Mouse (Mus musculus) 416B (cell line): ENCODE measurements around the gene Nipsnap2.
"Not testable (repeated sequence)": the region's sequence is repeated elsewhere in the genome, so short reads cannot be mapped to it uniquely, and the experiment has no call there.

Source experiments
- DNase-seq: peaks from one replicate; pipeline ENCODE4 v3.0.0; 2011; ENCODE audit warnings: low read depth

The Nipsnap2 gene

DNA sequence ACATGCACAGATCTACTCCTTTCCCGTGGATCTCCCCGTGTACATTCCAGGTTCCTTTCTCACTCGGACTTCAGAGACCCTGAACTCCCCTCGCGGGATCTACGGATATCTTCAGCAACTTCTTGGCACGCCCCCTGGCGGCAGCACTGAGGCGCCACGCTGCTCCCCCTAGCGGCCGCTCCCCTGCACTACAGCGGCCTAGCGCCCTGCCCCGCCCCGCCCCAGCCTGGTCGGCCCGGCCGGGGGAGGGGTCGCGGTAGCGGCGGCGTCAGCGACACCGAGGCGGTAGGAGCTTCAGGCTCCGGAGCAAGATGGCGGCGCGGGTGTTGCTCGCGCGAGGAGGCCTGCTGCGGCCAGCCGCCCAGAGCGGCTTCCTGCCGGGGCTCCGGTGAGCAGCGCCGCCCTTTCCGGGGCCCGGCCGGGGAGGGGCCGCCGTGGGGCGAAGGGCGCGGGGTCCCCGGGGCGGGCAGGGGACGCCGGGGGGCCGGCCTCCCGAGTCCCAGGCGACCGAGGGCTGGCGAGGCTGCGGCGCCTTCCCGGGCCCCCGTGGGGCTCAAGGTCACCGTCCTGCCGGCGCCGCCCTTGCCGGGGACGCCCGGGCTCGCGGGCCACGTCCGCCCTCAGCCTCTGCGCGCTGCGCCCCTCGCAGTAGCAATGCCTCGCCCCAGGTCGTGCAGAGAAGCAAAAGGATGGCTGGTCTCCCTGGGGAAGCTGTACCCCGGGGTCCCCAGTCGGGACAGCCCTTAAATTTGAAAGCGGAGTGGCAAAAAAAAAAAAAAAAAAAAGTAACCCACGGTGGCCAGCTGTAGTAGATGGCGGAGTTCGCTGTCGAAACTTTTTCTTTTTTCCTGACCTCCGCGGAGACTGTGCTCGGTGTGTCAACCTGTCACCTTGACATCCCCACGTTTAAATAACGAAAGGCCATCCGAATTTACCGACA lies at the start of gene Nipsnap2:
Nipsnap2 (plus strand) TSS at position 230 of the 940 bp plus-strand sequence.
- DNase-seq, result peak; percentile 88

DNA sequence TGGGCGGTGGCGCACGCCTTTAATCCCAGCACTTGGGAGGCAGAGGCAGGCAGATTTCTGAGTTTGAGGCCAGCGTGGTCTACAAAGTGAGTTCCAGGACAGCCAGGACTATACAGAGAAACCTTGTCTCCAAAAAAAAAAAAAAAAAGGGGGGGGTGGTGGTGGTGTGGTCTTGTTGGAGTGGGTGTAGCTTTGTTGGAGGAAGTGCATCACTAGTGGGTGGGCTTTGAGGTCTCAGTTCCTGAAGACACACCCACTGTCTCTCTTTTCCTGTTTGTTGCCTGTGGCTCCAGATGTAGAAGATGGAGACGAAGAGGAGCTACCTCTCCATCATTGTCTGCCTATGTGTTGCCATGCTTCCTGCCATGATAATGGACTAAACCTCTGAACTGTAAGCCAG lies 39.7 kb upstream of the Nipsnap2 start:
- not testable (repeated sequence) for DNase-seq

DNA sequence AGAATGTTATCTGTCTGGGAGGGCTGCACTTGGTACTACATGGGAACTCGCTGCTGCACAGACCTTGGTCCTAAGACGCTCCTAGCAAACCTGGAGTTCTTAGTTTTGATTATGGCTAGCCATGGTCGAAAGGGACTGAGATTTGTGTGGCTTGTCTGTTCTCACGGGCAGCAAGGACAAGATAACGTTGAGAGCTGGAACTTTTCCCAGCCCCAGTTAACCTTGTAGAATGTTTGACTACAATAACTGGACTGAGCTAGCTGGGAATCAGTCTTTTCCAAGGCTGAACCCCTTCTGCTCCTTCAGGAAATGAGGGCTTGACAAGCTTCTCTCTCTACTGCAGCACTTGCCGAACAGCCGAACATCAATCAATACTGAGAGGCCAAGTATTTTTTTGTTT lies 37.2 kb upstream of the Nipsnap2 start:
- DNase-seq, result no peak

DNA sequence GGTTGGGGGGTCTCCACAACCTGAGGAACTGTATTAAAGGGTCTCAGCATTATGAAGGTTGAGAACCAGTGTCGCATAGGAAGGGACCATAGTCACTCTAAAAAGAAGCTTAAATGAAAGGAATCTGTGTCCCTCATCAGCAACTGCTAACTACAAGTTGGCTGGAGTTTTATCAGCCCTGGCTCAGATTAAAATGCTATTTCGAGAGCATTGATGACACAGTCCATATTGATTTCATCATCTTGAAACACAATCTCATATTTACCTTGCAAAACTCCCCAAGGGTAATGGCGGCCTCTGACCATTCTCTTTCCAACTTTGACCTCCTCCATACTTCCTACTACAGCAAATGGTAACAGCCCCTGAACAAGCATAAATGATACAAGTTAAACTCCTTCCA lies 34.3 kb upstream of the Nipsnap2 start:
- no peak for DNase-seq

DNA sequence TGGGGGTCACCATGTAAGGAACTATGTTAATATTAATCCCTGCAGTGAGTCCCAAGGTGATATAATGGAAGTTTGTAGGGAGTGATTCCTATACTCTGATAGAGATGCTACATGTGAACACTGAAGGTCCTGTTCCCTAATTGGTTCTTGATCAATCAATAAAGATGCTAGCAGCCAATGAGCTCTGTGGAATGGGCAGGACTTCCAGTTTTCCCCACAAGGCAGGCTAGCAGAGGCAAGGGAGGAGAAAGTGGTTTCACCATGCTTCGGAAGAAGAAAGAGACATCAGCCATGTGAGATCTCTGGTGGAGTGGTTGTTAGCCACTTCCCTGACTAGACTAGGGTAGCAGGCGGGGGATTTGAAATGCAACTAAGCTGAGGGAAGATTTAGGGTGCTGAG lies 24.4 kb upstream of the Nipsnap2 start:
- no peak for DNase-seq

DNA sequence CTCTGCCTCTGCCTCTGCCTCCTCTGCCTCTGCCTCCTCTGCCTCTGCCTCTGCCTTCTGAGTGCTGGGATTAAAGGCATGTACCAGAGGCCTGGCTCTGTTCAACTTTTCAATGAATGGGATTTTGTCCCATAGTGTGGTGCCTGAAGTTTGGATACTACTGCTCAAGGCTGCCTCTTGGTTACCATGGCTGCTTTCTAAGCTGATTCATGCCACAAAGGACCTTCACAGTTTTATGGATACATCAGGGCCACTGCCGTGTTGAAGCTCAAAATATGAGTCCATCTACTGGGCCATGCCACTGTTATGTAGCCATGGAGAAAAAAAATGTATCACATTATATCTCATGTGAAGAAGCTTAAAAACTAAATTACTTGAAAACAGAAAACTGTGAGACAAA lies 23.2 kb upstream of the Nipsnap2 start:
- DNase-seq, result no peak

DNA sequence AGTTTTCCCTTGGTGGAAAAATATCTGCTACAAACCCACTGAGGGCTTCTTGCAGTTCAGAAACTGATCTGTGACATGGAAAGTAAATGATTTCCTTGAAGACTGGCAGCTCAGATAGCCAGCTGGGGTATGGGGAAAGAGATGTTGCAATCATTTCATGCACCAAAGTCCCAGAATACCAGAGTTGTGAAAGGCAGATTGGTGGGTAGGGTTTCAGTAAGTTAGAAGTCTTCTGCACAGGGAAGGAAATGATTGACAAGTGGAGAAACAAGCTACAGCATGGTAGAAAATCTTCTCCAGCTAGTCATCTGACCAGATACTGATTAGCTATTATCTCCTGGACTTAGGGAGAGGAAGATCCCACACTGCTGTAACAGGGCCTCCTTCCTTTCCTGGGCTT lies 21.5 kb upstream of the Nipsnap2 start:
- peak; percentile 87 for DNase-seq

DNA sequence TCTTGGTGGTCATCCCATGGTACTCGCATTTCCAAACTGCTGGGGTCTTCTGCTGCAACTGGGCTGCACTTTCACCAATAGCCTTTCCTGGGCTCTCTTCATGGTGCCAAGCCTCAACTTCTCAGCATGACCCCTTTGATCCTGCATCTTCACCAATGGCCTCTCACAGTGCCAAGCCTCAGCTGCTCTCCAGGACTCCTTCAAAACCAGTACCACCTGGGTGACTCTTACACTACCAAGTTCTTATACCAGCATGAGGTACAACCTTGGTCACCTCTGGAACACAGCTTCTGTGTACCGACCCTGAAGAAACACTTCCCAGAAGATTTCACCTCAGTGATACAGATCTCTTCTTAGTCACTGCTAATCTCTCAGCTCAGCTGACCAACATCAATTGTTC lies 16.5 kb upstream of the Nipsnap2 start, which contains the start of gene Sept14:
Sept14 (minus strand) TSS at position 101 of the 400 bp plus-strand sequence.
- no peak for DNase-seq

DNA sequence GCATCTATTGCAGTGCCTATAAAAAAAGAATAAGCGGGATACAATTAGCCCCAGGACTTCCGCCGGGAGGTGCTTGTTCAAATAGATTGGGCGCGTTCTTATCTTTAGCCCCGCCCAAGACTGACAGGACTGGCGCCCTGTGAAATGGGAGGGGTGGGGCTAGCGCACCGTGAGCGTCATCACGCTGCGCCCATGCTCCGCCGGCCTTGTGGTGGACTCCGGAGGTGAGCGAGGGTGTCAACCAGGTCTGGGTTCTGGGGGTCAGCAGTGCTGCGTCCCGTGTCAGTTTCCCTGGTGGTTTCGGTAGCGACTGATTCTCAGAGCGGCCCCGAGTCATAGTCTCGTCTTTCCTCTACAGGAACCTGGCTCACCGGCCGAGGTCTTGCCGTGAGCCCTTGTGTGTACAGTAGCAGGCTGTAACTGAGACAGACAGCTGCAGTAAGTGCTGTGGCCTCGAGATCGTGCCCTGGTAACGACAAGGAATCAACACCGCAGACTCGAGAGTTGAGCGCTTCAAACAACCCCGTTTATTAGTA lies 9.5 kb upstream of the Nipsnap2 start, which contains the start of gene Mrps17:
Mrps17 (plus strand) TSS at position 172 of the 536 bp plus-strand sequence.
- peak; percentile 97 for DNase-seq

DNA sequence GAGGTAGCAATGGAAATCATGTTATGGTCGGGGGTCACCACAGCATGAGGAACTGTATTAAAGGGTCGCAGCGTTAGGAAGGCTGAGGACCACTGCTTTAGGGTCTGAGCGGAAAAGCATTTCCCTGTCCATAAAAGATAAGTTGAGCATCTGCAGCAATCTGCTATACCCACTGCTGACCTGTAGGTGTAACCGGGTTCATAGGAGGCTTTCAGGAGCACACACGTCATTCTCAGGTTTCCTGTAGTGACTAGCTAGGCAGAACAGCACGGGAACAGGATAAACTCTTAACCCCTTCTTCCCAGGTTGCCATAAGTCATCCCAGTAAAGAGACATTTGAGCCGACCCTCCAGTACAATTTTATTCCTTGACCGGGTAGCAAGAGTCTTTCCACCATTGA lies 7.8 kb upstream of the Nipsnap2 start:
- peak; percentile 42 for DNase-seq

DNA sequence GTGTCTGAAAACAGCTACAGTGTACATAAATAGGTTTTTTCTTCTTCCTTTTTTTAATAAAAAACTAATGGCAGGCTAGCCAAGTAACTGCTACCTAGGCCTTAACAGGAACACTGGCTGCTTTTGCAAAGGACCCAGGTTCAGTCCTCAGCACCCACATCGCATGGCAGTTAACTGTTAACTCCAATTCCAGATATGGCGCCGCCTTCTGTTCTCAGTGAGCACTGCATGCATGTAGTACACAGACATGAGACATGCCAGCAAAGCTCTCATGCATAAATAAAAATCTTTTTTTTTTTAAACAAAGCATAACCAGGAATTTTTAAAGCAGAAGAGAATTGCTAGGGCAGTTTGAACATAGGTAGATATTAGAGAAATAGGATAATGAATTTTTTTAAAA lies 4.7 kb upstream of the Nipsnap2 start:
- no peak for DNase-seq

DNA sequence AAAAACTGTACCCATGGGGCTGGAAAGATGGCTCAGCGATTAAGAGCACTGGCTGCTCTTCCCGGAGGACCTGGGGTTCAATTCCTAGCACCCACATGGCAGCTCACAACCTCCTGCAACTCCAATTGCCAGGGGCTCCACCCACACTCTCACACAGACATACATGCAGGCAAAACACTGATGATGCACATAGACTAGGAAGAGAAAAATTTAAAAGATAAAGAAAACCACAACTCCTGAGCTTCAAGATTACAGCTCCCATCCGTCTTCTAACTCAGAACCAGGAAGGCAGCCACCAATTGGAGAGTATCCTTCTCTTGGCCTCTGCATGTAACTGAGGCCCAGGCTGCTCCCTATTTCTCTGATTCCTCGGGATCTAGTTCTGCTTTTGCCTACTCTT lies 595 bp upstream of the Nipsnap2 start:
- peak; percentile 70 for DNase-seq

DNA sequence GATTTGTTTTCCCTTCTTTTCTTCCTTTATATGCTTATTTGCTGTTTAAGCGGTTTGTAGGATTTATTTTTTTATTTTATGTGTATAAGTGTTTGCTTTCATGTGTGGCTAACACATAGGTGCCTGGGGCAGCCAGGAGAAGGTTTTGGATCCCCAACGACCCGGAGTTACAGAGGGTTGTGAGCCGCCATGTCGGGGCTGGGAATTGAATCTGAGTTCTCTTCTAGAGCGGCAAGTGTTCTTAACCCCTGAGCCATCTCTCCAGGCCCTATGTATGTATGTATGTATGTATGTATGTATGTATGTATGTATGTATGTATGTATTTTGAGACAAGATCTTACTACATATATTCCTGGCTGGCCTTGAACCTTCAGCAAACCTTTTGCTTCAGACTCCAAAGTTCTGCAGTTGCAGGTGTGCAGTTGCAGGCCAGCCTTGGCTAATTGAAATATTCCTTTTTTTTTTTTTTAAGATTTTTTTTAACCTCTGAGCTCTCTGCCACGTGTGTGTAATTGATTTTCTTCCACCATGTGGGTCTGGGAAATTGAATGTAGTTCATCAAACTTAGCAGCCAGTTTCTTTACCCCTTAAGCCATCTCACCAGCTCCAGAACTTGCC lies 1.0 kb downstream of the Nipsnap2 start:
- DNase-seq, result no peak

DNA sequence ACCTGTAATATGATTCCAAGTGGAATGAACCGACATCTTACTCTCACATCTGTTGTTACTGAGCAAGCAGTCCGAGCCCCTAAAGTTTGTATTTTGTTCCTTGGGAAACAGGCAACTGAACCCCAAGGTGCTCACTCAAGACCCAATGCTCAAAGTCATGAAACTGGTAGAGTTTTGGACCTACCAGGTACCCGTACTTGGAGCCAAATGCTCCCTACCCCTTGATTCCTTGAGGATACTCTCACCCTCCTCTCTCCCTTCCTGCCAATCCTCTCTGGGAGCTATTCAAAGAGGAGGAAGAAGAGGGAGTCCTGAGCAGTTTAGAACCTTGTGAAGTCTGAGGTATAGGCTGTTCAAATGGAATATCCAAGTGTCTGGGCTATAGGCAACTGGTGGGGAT lies 1.9 kb downstream of the Nipsnap2 start:
- no peak for DNase-seq

DNA sequence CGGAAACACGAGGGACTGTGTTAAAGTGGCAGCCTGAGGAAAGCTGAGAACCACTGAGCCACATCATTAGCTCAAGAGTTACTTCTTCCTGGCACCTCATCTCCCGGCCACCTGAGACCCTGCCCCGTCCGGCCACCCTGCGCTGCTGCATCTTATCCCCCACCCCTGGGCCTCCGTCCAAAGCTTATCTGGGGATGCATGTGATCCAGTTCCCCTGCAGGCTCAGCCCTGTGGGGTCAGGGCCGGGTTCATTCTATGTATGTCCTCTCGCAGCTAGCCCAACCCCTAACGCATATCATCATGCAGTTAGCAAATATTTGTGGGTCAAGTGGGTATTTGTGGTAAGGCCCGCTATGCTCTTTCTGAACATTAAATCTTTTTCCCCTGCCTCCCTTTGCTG lies 4.4 kb downstream of the Nipsnap2 start:
- no peak for DNase-seq

DNA sequence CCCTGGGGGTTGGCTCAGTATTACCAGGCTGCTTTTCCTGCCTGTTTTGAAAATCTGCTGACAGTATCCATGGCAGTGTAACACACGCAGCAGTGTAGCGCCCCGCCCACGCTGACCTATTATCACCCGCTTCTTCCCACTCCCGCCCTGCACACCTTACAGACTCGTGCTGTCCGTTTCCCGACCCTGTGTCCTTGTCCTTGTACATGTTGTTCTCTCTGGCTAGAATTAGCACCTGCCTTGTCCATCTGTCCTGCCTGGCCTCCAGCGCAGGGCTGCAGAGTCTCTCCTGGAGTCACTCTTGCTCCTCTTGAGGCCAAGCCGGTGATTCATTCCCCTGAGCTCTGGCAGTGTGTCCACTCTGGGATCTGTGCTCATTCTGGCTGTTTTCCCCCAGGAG lies 5.5 kb downstream of the Nipsnap2 start:
- DNase-seq, result peak; percentile 41

DNA sequence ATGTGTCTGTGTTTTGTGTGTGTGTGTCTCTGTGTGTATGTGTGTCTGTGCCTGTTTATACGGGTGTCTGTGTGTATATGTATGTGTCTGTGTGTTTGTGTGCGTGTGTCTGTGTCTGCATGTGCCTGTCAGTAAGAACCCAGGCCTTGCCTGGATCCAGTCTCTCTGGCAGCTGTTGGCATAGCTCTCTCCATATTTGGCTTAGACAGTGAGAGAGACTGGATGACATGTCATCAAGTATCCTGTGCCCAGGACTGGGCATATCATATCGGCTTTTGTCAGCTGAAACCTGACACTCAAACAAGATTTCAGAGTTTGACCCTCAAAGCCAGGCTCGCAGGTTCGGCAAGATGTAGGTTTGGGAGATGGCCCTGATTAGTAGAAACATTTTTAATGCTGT lies 6.2 kb downstream of the Nipsnap2 start:
- no peak for DNase-seq

DNA sequence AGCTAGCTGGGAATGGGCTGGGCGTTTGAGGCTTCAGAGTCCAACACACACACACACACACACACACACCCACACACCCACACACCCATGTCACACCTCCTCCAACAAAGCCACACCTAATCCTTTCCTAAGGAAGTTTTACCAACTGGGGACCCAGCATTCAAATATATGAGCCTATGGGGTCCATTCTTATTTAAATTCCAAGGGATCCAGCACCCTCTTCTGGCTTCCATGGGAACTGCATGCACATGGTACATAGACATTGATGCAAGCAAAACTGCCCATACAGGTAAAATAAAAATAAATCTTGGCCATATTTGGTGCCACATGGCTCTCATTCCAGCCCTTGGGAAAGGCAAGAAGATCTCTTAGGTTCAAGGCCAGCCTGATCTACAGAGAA lies 16.1 kb downstream of the Nipsnap2 start:
- peak; percentile 75 for DNase-seq

DNA sequence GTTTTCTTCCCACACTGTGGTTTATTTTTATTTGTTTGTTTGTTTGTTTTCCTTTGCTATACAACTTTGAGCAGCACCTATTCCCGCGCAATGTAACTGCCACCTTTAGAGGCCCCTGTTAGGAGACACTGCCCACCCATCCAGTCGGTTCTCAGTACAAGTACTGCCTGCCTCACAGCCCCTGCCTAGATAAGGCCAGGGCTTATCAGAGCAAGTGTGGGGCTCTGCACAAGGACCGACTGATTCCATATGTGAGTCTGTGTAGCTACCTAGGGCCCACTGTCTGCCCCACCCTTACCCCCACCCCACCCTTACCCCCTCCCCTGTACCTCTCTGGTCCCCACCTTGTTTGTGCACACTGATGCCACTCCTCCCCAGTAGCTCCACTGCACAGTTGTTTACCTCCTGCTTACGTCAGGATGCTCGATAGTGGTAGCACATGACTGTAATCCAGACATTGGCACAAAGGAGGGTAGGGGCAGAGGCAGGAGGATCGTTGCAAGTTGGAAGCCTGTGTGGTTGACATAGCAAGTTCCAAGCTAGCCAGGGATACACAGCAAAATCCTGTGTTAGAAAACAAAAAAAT lies 18.1 kb downstream of the Nipsnap2 start:
- no peak for DNase-seq

DNA sequence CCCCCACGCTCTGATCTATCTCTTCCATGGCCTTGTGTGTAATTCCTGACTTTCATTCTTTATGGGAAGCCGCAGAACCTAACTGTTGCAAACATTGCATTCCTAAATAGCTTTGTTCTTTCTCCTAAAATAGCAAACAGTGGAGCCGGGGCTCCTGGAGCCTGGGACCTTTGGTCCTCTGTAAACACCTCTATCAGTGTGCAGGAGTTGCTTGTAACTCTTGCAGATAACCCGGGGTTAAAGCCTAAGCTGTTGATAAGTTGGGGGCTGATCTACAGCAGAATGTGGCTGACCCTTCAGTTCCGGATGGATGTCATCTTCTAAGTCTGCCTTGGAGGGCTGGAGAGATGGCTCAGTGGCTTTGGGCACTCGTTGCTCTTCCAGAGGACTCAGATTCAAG lies 19.2 kb downstream of the Nipsnap2 start:
- no peak for DNase-seq

DNA sequence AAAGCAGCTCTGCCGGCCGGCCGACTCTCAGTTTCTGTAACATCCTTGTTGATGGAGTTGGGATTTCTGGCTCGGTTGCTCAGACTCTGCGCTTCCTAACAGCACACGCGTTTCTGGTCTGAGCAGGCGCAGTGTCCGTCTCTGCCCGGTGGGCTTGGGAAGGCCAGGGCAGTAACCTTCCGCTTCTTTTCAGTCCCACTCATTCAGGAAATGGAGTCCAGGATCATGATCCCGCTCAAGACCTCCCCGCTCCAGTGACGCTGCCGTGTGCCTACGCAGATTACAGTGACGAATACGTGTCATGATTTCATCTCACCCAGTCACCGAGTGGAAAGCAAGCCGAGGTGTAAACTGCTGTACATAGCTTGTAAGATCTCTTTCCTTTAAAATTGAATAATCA lies 32.0 kb downstream of the Nipsnap2 start:
- DNase-seq, result no peak

DNA sequence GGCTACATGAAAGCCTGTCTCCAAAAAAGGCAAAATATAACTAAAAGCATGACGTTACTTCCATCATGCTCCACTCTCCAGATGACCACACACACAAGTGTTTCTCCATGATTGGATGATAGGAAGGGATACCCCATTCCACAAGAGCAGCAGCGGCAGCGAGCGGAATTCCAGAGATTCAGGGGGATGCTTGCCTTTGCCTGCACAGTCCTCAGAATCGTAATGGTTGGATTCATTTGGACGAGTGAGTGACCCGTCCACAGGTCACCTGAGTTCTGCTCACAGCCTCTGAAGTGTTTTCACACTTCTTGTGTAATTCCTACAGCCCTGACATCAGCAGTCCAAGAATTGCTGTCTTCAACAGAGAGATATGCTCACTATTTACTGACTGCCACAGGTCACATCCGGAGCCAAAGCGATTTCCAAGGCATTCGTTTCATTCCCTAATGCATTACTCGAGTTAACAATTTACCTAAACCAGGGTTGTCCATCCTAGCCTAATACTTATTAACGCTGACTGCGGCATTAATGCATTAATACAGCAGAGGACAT lies 35.1 kb downstream of the Nipsnap2 start:
- DNase-seq, result no peak
